Mouse (Mus musculus) kidney, adult 2 months (tissue): ENCODE results near the gene Tnxb. TPM values are rescaled to one million over a fixed set of nuclear protein-coding genes. Genes with fewer than 3 reads are reported as not detected.
A peak's percentile ranks its signal among the peaks of the same experiment; 100 is the strongest.

ENCODE experiments used
- DNase-seq: peaks from one replicate; pipeline ENCODE4 v3.0.0; 2021
- H3K27ac ChIP-seq: fragments of 200-500 bp; 2 replicates; pipeline ENCODE4 v1.5.1; 2012; ENCODE audit warnings: low read depth, low read length, control low read depth, inconsistent platforms; ENCODE audit not compliant: insufficient read depth
- H3K27me3 ChIP-seq: fragments of 200-500 bp; replicated peaks from 2 replicates; pipeline ENCODE4 v1.6.1; 2012; ENCODE audit warnings: mild to moderate bottlenecking, moderate library complexity, low read length, inconsistent platforms; ENCODE audit not compliant: control insufficient read depth, insufficient read depth
- H3K36me3 ChIP-seq: fragments of 200-500 bp; 2 replicates; pipeline ENCODE4 v1.6.1; 2012; ENCODE audit warnings: mild to moderate bottlenecking, moderate library complexity, low read length, inconsistent platforms; ENCODE audit not compliant: control insufficient read depth, insufficient read depth
- H3K4me1 ChIP-seq: fragments of 200-500 bp; 2 replicates; pipeline ENCODE4 v1.6.1; 2011; ENCODE audit warnings: low read length; ENCODE audit not compliant: control insufficient read depth, insufficient read depth
- H3K4me3 ChIP-seq: fragments of 200-500 bp; 2 replicates; pipeline ENCODE4 v1.5.1; 2011; ENCODE audit warnings: mild to moderate bottlenecking, low read depth, low read length, control low read depth; ENCODE audit not compliant: insufficient read depth
- CTCF ChIP-seq: fragments of 200-500 bp; conservative IDR thresholded peaks from 2 replicates; pipeline ENCODE4 v1.5.1; 2011; ENCODE audit warnings: low read depth, mild to moderate bottlenecking, control low read depth, low read length, moderate library complexity, mixed read lengths; ENCODE audit not compliant: insufficient read depth, insufficient read length
- POLR2A ChIP-seq: fragments of 200-500 bp; IDR thresholded peaks from one replicate; pipeline ENCODE4 v1.6.1; 2011; ENCODE audit warnings: low read depth, low read length, control low read depth
- WGBS: fragments of 180-500 bp; shearing (Covaris S2); methylation state at CpG from one replicate; pipeline ENCODE4 v1.1.7; 2018; 5-methylcytosine and 5-hydroxymethylcytosine counted together
- polyA plus RNA-seq: library from polyadenylated mRNA; depleted of rRNA; stranded (reverse); fragments of >200 nt; gene quantifications from 2 replicates; pipeline ENCODE4 v1.2.3, GENCODE M21; 2012

Gene Tnxb
- polyA plus RNA-seq, 1 experiment = 5.5 TPM

GRCm38 (mm10) chr17:34672246-34672792 lies 2.0 kb downstream of the Tnxb start:
- DNase-seq = no peak
- H3K27ac ChIP-seq = no peak overlapping the region
- TF ChIP-seq POLR2A (no peak), CTCF (no peak)
- H3K4me1 ChIP-seq = peaks cover 5% of the 10 kb centered on the region; the same call in 1 of the 2 replicates
- H3K4me3 ChIP-seq = no peak overlapping the region
- no peaks in the 10 kb centered on the region for H3K27me3 ChIP-seq
- H3K36me3 ChIP-seq = no peaks in the 10 kb centered on the region
- WGBS = 44% methylated on average over 49 of the region's 49 CpGs

GRCm38 (mm10) chr17:34673139-34673538 lies 2.8 kb downstream of the Tnxb start:
- Histone ChIP-seq H3K27me3 (no peaks in the 10 kb centered on the region), H3K27ac (no peak overlapping the region), H3K36me3 (no peaks in the 10 kb centered on the region), H3K4me1 (peaks cover 5% of the 10 kb centered on the region; the same call in 1 of the 2 replicates), H3K4me3 (no peak overlapping the region)
- no peak for DNase-seq
- 91% methylated on average over 7 of the region's 7 CpGs for WGBS
- no peak for TF ChIP-seq POLR2A
- TF ChIP-seq CTCF = no peak

- Histone ChIP-seq H3K4me3 (no peak overlapping the region), H3K4me1 (peaks cover 5% of the 10 kb centered on the region; the same call in 1 of the 2 replicates), H3K36me3 (no peaks in the 10 kb centered on the region), H3K27me3 (no peaks in the 10 kb centered on the region), H3K27ac (no peak overlapping the region)
- TF ChIP-seq CTCF (no peak), POLR2A (no peak)
- WGBS = 66% methylated on average over 11 of the region's 11 CpGs
- DNase-seq = no peak
These were observed 4.3 kb downstream of the Tnxb start for GRCm38 (mm10) chr17:34674524-34675204.

DNA sequence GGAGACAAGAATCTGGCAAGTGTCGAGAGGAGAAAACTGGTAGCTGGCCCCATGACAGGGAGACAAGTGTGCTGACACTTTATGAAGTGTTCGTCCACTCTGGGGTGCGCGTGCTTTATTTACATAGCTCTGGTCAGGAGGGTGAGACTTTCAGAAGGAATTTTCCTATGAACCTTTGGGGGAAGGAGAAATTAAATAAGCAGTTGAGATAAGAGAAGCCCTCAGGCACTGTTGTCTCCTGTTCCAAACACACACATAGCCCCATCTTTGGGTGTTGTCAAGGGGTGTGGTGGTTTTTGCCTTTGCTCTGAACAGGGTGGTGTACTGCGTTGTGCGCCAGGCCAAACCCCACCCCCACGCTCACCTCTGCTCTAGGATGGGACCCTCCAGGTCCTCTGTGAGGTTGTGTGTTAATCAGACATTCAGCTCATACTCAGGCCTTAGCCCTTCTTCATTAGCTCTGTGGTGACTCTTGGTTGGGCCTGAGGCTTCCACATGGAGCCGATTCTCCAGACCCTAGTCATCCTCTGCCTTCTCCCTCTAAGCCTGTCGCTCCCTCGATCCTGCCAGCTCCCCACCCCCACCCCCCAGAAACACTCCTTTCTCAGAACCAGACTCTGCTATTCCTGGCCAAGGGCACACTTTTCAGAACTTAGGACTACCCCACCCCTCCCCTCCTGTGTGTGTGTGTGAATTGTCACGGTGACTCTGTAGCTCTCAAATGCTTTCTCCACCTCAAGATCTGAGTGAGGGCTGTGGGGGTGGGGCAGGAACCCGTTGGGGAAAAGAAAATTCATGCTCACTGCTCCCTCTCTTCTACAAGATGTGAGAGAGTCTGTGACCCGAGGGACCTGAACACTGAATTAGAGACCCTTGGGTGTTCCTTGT lies 5.1 kb downstream of the Tnxb start:
- no peak for DNase-seq
- TF ChIP-seq POLR2A (no peak), CTCF (no peak)
- 63% methylated on average over 13 of the region's 13 CpGs for WGBS
- Histone ChIP-seq H3K4me1 (peaks cover 5% of the 10 kb centered on the region; the same call in 1 of the 2 replicates), H3K4me3 (no peak overlapping the region), H3K27ac (no peak overlapping the region), H3K36me3 (no peaks in the 10 kb centered on the region), H3K27me3 (no peaks in the 10 kb centered on the region)

GRCm38 (mm10) chr17:34676093-34676460 lies 5.7 kb downstream of the Tnxb start:
- 58% methylated on average over 6 of the region's 6 CpGs for WGBS
- no peak for TF ChIP-seq POLR2A
- Histone ChIP-seq H3K27me3 (no peaks in the 10 kb centered on the region), H3K27ac (no peak overlapping the region), H3K36me3 (no peaks in the 10 kb centered on the region), H3K4me1 (peaks cover 5% of the 10 kb centered on the region; the same call in 1 of the 2 replicates), H3K4me3 (no peak overlapping the region)
- peak; percentile 88 for DNase-seq

- peaks cover 5% of the 10 kb centered on the region; the same call in 1 of the 2 replicates for H3K4me1 ChIP-seq
- no peak for TF ChIP-seq POLR2A
- no peak for TF ChIP-seq CTCF
- H3K36me3 ChIP-seq = no peaks in the 10 kb centered on the region
- 81% methylated on average over 12 of the region's 12 CpGs for WGBS
- H3K27ac ChIP-seq = no peak overlapping the region
- no peak overlapping the region for H3K4me3 ChIP-seq
- no peaks in the 10 kb centered on the region for H3K27me3 ChIP-seq
- DNase-seq = no peak
These were observed 6.3 kb downstream of the Tnxb start for GRCm38 (mm10) chr17:34676671-34677070.

GRCm38 (mm10) chr17:34680191-34680590 lies 9.9 kb downstream of the Tnxb start:
- H3K27me3 ChIP-seq = no peaks in the 10 kb centered on the region
- DNase-seq = no peak
- no peak overlapping the region for H3K27ac ChIP-seq
- H3K36me3 ChIP-seq = no peaks in the 10 kb centered on the region
- no peak overlapping the region for H3K4me3 ChIP-seq
- H3K4me1 ChIP-seq = peaks cover 5% of the 10 kb centered on the region; the same call in 1 of the 2 replicates
- WGBS = 82% methylated on average over 26 of the region's 26 CpGs
- TF ChIP-seq POLR2A (no peak), CTCF (no peak)
